Mouse (Mus musculus): Measurements from ENCODE around the gene Efcab3. TPM values are rescaled to one million over a fixed set of nuclear protein-coding genes. Genes with fewer than 3 reads are reported as not detected.
A peak's percentile ranks its signal among the peaks of the same experiment; 100 is the strongest.
"Not testable (repeated sequence)": the region's sequence is repeated elsewhere in the genome, so short reads cannot be mapped to it uniquely, and the experiment has no call there.

Efcab3 gene
- polyA plus RNA-seq, 1 experiment from 2014 or later = not detected

- Histone ChIP-seq H3K27me3 (replicated peaks) (no peaks in the 10 kb centered on the region), H3K4me2 (peak within 1 kb of the TSS; percentile 91), H3K4me3 (peak within 1 kb of the TSS; percentile 82), H3K9ac (peak within 1 kb of the TSS; percentile 83), H3K27ac (replicated peaks) (peak within 1 kb of the TSS; percentile 77), H3K9me3 (no peaks in the 10 kb centered on the region), H3K4me1 (peaks cover 13% of the 10 kb centered on the region), H3K36me3 (peaks cover 23% of the 10 kb centered on the region)
- peak; percentile 93 for ATAC-seq (ENCODE audit: extremely low read depth, insufficient number of reproducible peaks, low FRiP score, low TSS enrichment)
- 3% methylated on average over 34 of the region's 38 CpGs for WGBS
Measured at GRCm38 (mm10) chr11:105125735-105126519, 62.5 kb downstream of the Efcab3 start, which contains the start of gene Mettl2. TSS of gene Mettl2 (plus strand) at chr11:105126425.

GRCm38 (mm10) chr11:105126520-105127029 is 63.2 kb downstream of the Efcab3 start:
- Histone ChIP-seq H3K27me3 (replicated peaks) (no peaks in the 10 kb centered on the region), H3K36me3 (peaks cover 30% of the 10 kb centered on the region), H3K9ac (peak overlapping the region; percentile 83), H3K4me3 (peak overlapping the region; percentile 82), H3K4me1 (peaks cover 13% of the 10 kb centered on the region), H3K9me3 (no peaks in the 10 kb centered on the region), H3K27ac (replicated peaks) (no peak overlapping the region), H3K4me2 (peak overlapping the region; percentile 91)
- ATAC-seq (ENCODE audit: extremely low read depth, insufficient number of reproducible peaks, low FRiP score, low TSS enrichment) = no peak
- WGBS = under 1% methylated on average over 49 of the region's 49 CpGs

GRCm38 (mm10) chr11:105135692-105136091 is 72.3 kb downstream of the Efcab3 start:
- Histone ChIP-seq H3K4me2 (no peak overlapping the region), H3K27me3 (replicated peaks) (no peaks in the 10 kb centered on the region), H3K4me3 (no peak overlapping the region), H3K9me3 (no peaks in the 10 kb centered on the region), H3K9ac (no peak overlapping the region), H3K4me1 (no peaks in the 10 kb centered on the region), H3K27ac (replicated peaks) (no peak overlapping the region), H3K36me3 (peaks cover 99% of the 10 kb centered on the region)
- WGBS = 78% methylated on average over 7 of the region's 7 CpGs
- no peak for ATAC-seq (ENCODE audit: extremely low read depth, insufficient number of reproducible peaks, low FRiP score, low TSS enrichment)

- ATAC-seq (ENCODE audit: extremely low read depth, insufficient number of reproducible peaks, low FRiP score, low TSS enrichment); H3K27me3 ChIP-seq (replicated peaks): not testable (repeated sequence)
- 87% methylated on average over 2 of the region's 2 CpGs for WGBS
Measured at GRCm38 (mm10) chr11:105137255-105137654, 73.9 kb downstream of the Efcab3 start.

GRCm38 (mm10) chr11:105140512-105140911 is 77.1 kb downstream of the Efcab3 start:
- H3K4me2 ChIP-seq; H3K27ac ChIP-seq (replicated peaks); H3K4me3 ChIP-seq; ATAC-seq (ENCODE audit: extremely low read depth, insufficient number of reproducible peaks, low FRiP score, low TSS enrichment); H3K27me3 ChIP-seq (replicated peaks); H3K4me1 ChIP-seq; H3K9me3 ChIP-seq; H3K9ac ChIP-seq: not testable (repeated sequence)
- peaks cover 62% of the 10 kb centered on the region for H3K36me3 ChIP-seq
- 90% methylated on average over 8 of the region's 8 CpGs for WGBS

More at GRCm38 (mm10) chr11:105137255-105137654, 73.9 kb downstream of the Efcab3 start:
- H3K9ac ChIP-seq; H3K4me3 ChIP-seq; H3K4me1 ChIP-seq; H3K9me3 ChIP-seq; H3K27ac ChIP-seq (replicated peaks); H3K4me2 ChIP-seq: not testable (repeated sequence)
- H3K36me3 ChIP-seq = peaks cover 94% of the 10 kb centered on the region

- Histone ChIP-seq H3K36me3 (peaks cover 56% of the 10 kb centered on the region), H3K27me3 (replicated peaks) (no peaks in the 10 kb centered on the region)
- 89% methylated on average over 5 of the region's 5 CpGs for WGBS
Measured at GRCm38 (mm10) chr11:105141115-105141514, 77.7 kb downstream of the Efcab3 start.

GRCm38 (mm10) chr11:105143564-105143963 is 80.2 kb downstream of the Efcab3 start:
- Histone ChIP-seq H3K4me3 (no peak overlapping the region), H3K9ac (no peak overlapping the region), H3K27ac (replicated peaks) (no peak overlapping the region), H3K4me1 (no peaks in the 10 kb centered on the region), H3K4me2 (no peak overlapping the region), H3K27me3 (replicated peaks) (no peaks in the 10 kb centered on the region), H3K36me3 (peaks cover 31% of the 10 kb centered on the region), H3K9me3 (no peaks in the 10 kb centered on the region)
- no peak for ATAC-seq (ENCODE audit: extremely low read depth, insufficient number of reproducible peaks, low FRiP score, low TSS enrichment)

More at GRCm38 (mm10) chr11:105141115-105141514, 77.7 kb downstream of the Efcab3 start:
- Histone ChIP-seq H3K4me3 (no peak overlapping the region), H3K9ac (no peak overlapping the region), H3K4me1 (no peaks in the 10 kb centered on the region), H3K4me2 (no peak overlapping the region), H3K27ac (replicated peaks) (no peak overlapping the region), H3K9me3 (no peaks in the 10 kb centered on the region)
- no peak for ATAC-seq (ENCODE audit: extremely low read depth, insufficient number of reproducible peaks, low FRiP score, low TSS enrichment)

GRCm38 (mm10) chr11:105144084-105144483 is 80.7 kb downstream of the Efcab3 start:
- H3K4me1 ChIP-seq = 0 out of 2 replicates have a peak, but pooled peaks cover under 1% of the 10 kb centered on the region
- no peaks in the 10 kb centered on the region for H3K27me3 ChIP-seq (replicated peaks)
- 75% methylated on average over 3 of the region's 3 CpGs for WGBS
- H3K4me3 ChIP-seq = no peak overlapping the region
- no peak overlapping the region for H3K4me2 ChIP-seq
- peaks cover 26% of the 10 kb centered on the region for H3K36me3 ChIP-seq
- no peak for ATAC-seq (ENCODE audit: extremely low read depth, insufficient number of reproducible peaks, low FRiP score, low TSS enrichment)
- H3K27ac ChIP-seq (replicated peaks) = no peak overlapping the region
- no peak overlapping the region for H3K9ac ChIP-seq
- no peaks in the 10 kb centered on the region for H3K9me3 ChIP-seq

GRCm38 (mm10) chr11:105144508-105145210 is 81.3 kb downstream of the Efcab3 start:
- Histone ChIP-seq H3K4me3 (no peak overlapping the region), H3K4me2 (no peak overlapping the region), H3K36me3 (peaks cover 20% of the 10 kb centered on the region), H3K9ac (no peak overlapping the region), H3K4me1 (0 out of 2 replicates have a peak, but pooled peaks cover 4% of the 10 kb centered on the region), H3K27me3 (replicated peaks) (no peaks in the 10 kb centered on the region), H3K27ac (replicated peaks) (no peak overlapping the region), H3K9me3 (no peaks in the 10 kb centered on the region)
- 70% methylated on average over 11 of the region's 11 CpGs for WGBS
- ATAC-seq (ENCODE audit: extremely low read depth, insufficient number of reproducible peaks, low FRiP score, low TSS enrichment) = no peak

GRCm38 (mm10) chr11:105145211-105145610 is 81.8 kb downstream of the Efcab3 start:
- no peak overlapping the region for H3K9ac ChIP-seq
- H3K27me3 ChIP-seq (replicated peaks) = no peaks in the 10 kb centered on the region
- 0 out of 2 replicates have a peak, but pooled peaks cover 4% of the 10 kb centered on the region for H3K4me1 ChIP-seq
- peaks cover 15% of the 10 kb centered on the region for H3K36me3 ChIP-seq
- WGBS = 85% methylated on average over 10 of the region's 10 CpGs
- no peak overlapping the region for H3K4me3 ChIP-seq
- no peak for ATAC-seq (ENCODE audit: extremely low read depth, insufficient number of reproducible peaks, low FRiP score, low TSS enrichment)
- H3K27ac ChIP-seq (replicated peaks) = no peak overlapping the region
- H3K4me2 ChIP-seq = no peak overlapping the region
- no peaks in the 10 kb centered on the region for H3K9me3 ChIP-seq

GRCm38 (mm10) chr11:105146593-105146992 is 83.2 kb downstream of the Efcab3 start, which contains the start of gene Gm10842:
TSS of gene Gm10842 (plus strand) at chr11:105146893.
- Histone ChIP-seq H3K36me3 (peaks cover 4% of the 10 kb centered on the region), H3K9me3 (no peaks in the 10 kb centered on the region), H3K4me2 (no peak within 1 kb of the TSS), H3K9ac (no peak within 1 kb of the TSS), H3K27ac (replicated peaks) (no peak within 1 kb of the TSS), H3K4me3 (no peak within 1 kb of the TSS), H3K27me3 (replicated peaks) (no peaks in the 10 kb centered on the region), H3K4me1 (peaks cover 11% of the 10 kb centered on the region)
- ATAC-seq (ENCODE audit: extremely low read depth, insufficient number of reproducible peaks, low FRiP score, low TSS enrichment) = no peak
- WGBS = 74% methylated on average over 3 of the region's 3 CpGs
